Mouse (Mus musculus) hindbrain, embryonic 14.5 days (tissue): Measurements from ENCODE around the gene Pds5a. TPM values are rescaled to one million over a fixed set of nuclear protein-coding genes. Genes with fewer than 3 reads are reported as not detected.
"Not testable (repeated sequence)": the region's sequence is repeated elsewhere in the genome, so short reads cannot be mapped to it uniquely, and the experiment has no call there.

ENCODE experiments used
- ATAC-seq: fragments of 200-750 bp; cut with Nextera tagmentation; 2 replicates; pipeline ENCODE4 v1.8.0; 2017; ENCODE audit warnings: moderate number of reproducible peaks, mild to moderate bottlenecking, moderate TSS enrichment, moderate library complexity; ENCODE audit not compliant: low FRiP score
- DNase-seq: peaks from one replicate; pipeline ENCODE4 v3.0.0-alpha.2; 2015; ENCODE audit warnings: low spot score
- H3K27ac ChIP-seq: fragments of 300-500 bp; sonication (generic); 2 replicates; pipeline ENCODE4 v1.5.1; 2014; ENCODE audit warnings: mild to moderate bottlenecking, moderate library complexity
- H3K27me3 ChIP-seq: fragments of 300-500 bp; sonication (generic); 2 replicates; pipeline ENCODE4 v1.6.1; 2014; ENCODE audit warnings: mild to moderate bottlenecking, low read length, mixed read lengths; ENCODE audit not compliant: control insufficient read depth, insufficient read depth
- H3K36me3 ChIP-seq: fragments of 300-500 bp; sonication (generic); replicated peaks from 2 replicates; pipeline ENCODE4 v1.6.1; 2014; ENCODE audit not compliant: control insufficient read depth, insufficient read depth
- H3K4me1 ChIP-seq: fragments of 300-500 bp; sonication (generic); replicated peaks from 2 replicates; pipeline ENCODE4 v1.6.1; 2014; ENCODE audit warnings: antibody characterized with exemption, low read length, mixed read lengths; ENCODE audit not compliant: control insufficient read depth, insufficient read depth
- H3K4me2 ChIP-seq: fragments of 300-500 bp; sonication (generic); replicated peaks from 2 replicates; pipeline ENCODE4 v1.6.1; 2014; ENCODE audit warnings: mild to moderate bottlenecking, moderate library complexity
- H3K4me3 ChIP-seq: fragments of 300-500 bp; sonication (generic); replicated peaks from 2 replicates; pipeline ENCODE4 v1.5.1; 2014; ENCODE audit warnings: mild to moderate bottlenecking, low read length
- H3K9ac ChIP-seq: fragments of 300-500 bp; sonication (generic); 2 replicates; pipeline ENCODE4 v1.6.1; 2014
- H3K9me3 ChIP-seq: fragments of 300-500 bp; sonication (generic); 2 replicates; pipeline ENCODE4 v1.6.1; 2016; ENCODE audit warnings: low read length; ENCODE audit not compliant: control insufficient read depth
- WGBS: fragments of 180-500 bp; shearing (Covaris S2); extraction: QIAGEN DNeasy Blood & Tissue Kit; methylation state at CpG from one replicate; pipeline ENCODE4 v1.1.7; 2014; 5-methylcytosine and 5-hydroxymethylcytosine counted together
- polyA plus RNA-seq: library from polyadenylated mRNA; unstranded; fragments of >200 nt; fragmentation: Nextera tagmentation; extraction: Ambion mirVana; gene quantifications from 2 replicates; pipeline ENCODE4 v1.2.1, GENCODE M21; 2014

The Pds5a gene
- polyA plus RNA-seq = 54.9 and 56.6 TPM in 2 replicates

- H3K4me2 ChIP-seq = peak within 1 kb of the TSS; percentile 65
- H3K9me3 ChIP-seq = no peaks in the 10 kb centered on the region
- peak; percentile 96 for ATAC-seq
- peak; percentile 91 for DNase-seq
- peaks cover 10% of the 10 kb centered on the region; the same call in 1 of the 2 replicates for H3K36me3 ChIP-seq
- peak within 1 kb of the TSS; percentile 94 for H3K9ac ChIP-seq
- H3K4me1 ChIP-seq = peaks cover 20% of the 10 kb centered on the region
- peak within 1 kb of the TSS; percentile 98 for H3K4me3 ChIP-seq
- WGBS = under 1% methylated on average over 61 of the region's 140 CpGs
- H3K27me3 ChIP-seq = no peaks in the 10 kb centered on the region
- H3K27ac ChIP-seq = peak within 1 kb of the TSS; percentile 96
Observed at GRCm38 (mm10) chr5:65697836-65698758, at the start of gene Pds5a. Pds5a (minus strand) TSS chr5:65698273.

GRCm38 (mm10) chr5:65746908-65747307 is 48.8 kb upstream of the Pds5a start:
- WGBS = 90% methylated on average over 5 of the region's 5 CpGs
- Histone ChIP-seq H3K36me3 (no peaks in the 10 kb centered on the region), H3K4me3 (no peak overlapping the region), H3K27ac (no peak overlapping the region), H3K9ac (no peak overlapping the region), H3K9me3 (no peaks in the 10 kb centered on the region), H3K4me1 (no peaks in the 10 kb centered on the region), H3K27me3 (no peaks in the 10 kb centered on the region), H3K4me2 (no peak overlapping the region)
- DNase-seq = no peak
- no peak for ATAC-seq

- 95% methylated on average over 3 of the region's 3 CpGs for WGBS
- Histone ChIP-seq H3K4me3 (no peak overlapping the region), H3K4me1 (no peaks in the 10 kb centered on the region), H3K9me3 (no peaks in the 10 kb centered on the region), H3K27me3 (no peaks in the 10 kb centered on the region), H3K27ac (no peak overlapping the region), H3K36me3 (no peaks in the 10 kb centered on the region), H3K9ac (no peak overlapping the region), H3K4me2 (no peak overlapping the region)
- DNase-seq (no peak), ATAC-seq (no peak)
Observed at GRCm38 (mm10) chr5:65739366-65739765, 41.3 kb upstream of the Pds5a start.

- no peak for ATAC-seq
- 90% methylated on average over 2 of the region's 2 CpGs for WGBS
- no peaks in the 10 kb centered on the region for H3K27me3 ChIP-seq
Observed at GRCm38 (mm10) chr5:65735601-65736000, 37.5 kb upstream of the Pds5a start.

GRCm38 (mm10) chr5:65731173-65732007 is 33.3 kb upstream of the Pds5a start:
- Histone ChIP-seq H3K9me3 (no peaks in the 10 kb centered on the region), H3K27ac (no peak overlapping the region), H3K9ac (no peak overlapping the region), H3K4me3 (no peak overlapping the region), H3K4me1 (no peaks in the 10 kb centered on the region), H3K27me3 (no peaks in the 10 kb centered on the region), H3K36me3 (no peaks in the 10 kb centered on the region), H3K4me2 (no peak overlapping the region)
- DNase-seq (no peak), ATAC-seq (no peak)
- 63% methylated on average over 9 of the region's 9 CpGs for WGBS

More at GRCm38 (mm10) chr5:65735601-65736000, 37.5 kb upstream of the Pds5a start:
- H3K36me3 ChIP-seq = no peaks in the 10 kb centered on the region
- no peak overlapping the region for H3K4me2 ChIP-seq
- no peaks in the 10 kb centered on the region for H3K4me1 ChIP-seq
- DNase-seq = no peak
- no peak overlapping the region for H3K9ac ChIP-seq
- H3K4me3 ChIP-seq = no peak overlapping the region
- H3K9me3 ChIP-seq = no peaks in the 10 kb centered on the region
- H3K27ac ChIP-seq = no peak overlapping the region

GRCm38 (mm10) chr5:65724311-65725054 is 26.4 kb upstream of the Pds5a start:
- peak overlapping the region; percentile 75 for H3K27ac ChIP-seq
- DNase-seq (peak; percentile 71), ATAC-seq (peak; percentile 81)
- 2% methylated on average over 23 of the region's 23 CpGs for WGBS
- no peaks in the 10 kb centered on the region for H3K27me3 ChIP-seq
- peak overlapping the region; percentile 33 for H3K4me3 ChIP-seq
- peak overlapping the region; percentile 70 for H3K4me2 ChIP-seq
- H3K4me1 ChIP-seq = no peaks in the 10 kb centered on the region
- H3K9me3 ChIP-seq = no peaks in the 10 kb centered on the region
- H3K36me3 ChIP-seq = no peaks in the 10 kb centered on the region
- H3K9ac ChIP-seq = peak overlapping the region; percentile 57

- no peaks in the 10 kb centered on the region for H3K9me3 ChIP-seq
- H3K4me1 ChIP-seq = no peaks in the 10 kb centered on the region
- no peaks in the 10 kb centered on the region for H3K27me3 ChIP-seq
- ATAC-seq = no peak
- H3K36me3 ChIP-seq = no peaks in the 10 kb centered on the region
- no peak overlapping the region for H3K4me2 ChIP-seq
- DNase-seq = no peak
- WGBS = 34% methylated on average over 3 of the region's 3 CpGs
- no peak overlapping the region for H3K4me3 ChIP-seq
- no peak overlapping the region for H3K9ac ChIP-seq
- H3K27ac ChIP-seq = no peak overlapping the region
Observed at GRCm38 (mm10) chr5:65718368-65718767, 20.3 kb upstream of the Pds5a start.

GRCm38 (mm10) chr5:65717903-65718211 is 19.8 kb upstream of the Pds5a start:
- H3K36me3 ChIP-seq, DNase-seq, ATAC-seq, H3K27me3 ChIP-seq, H3K9me3 ChIP-seq, H3K4me1 ChIP-seq, H3K4me3 ChIP-seq, H3K27ac ChIP-seq, H3K4me2 ChIP-seq, H3K9ac ChIP-seq: not testable (repeated sequence)
- 93% methylated on average over 8 of the region's 8 CpGs for WGBS
